Mouse (Mus musculus) heart, adult 18-20 months (tissue): Measurements from ENCODE around the gene 2900026A02Rik. TPM values are rescaled to one million over a fixed set of nuclear protein-coding genes. Genes with fewer than 3 reads are reported as not detected.

Experiments
- DNase-seq, 2 experiments: peaks; one replicate each; pipeline ENCODE4 v3.0.0; 2021 to 2022; ENCODE audit warnings: mixed read lengths in 1 of 2
- total RNA-seq, 2 experiments: library from RNA; stranded (reverse); gene quantifications; 2 replicates each; pipeline ENCODE4 v1.2.3; 2021

2900026A02Rik gene
- total RNA-seq, 2 experiments from 2014 or later, result 19.2 to 21.1 TPM

DNA sequence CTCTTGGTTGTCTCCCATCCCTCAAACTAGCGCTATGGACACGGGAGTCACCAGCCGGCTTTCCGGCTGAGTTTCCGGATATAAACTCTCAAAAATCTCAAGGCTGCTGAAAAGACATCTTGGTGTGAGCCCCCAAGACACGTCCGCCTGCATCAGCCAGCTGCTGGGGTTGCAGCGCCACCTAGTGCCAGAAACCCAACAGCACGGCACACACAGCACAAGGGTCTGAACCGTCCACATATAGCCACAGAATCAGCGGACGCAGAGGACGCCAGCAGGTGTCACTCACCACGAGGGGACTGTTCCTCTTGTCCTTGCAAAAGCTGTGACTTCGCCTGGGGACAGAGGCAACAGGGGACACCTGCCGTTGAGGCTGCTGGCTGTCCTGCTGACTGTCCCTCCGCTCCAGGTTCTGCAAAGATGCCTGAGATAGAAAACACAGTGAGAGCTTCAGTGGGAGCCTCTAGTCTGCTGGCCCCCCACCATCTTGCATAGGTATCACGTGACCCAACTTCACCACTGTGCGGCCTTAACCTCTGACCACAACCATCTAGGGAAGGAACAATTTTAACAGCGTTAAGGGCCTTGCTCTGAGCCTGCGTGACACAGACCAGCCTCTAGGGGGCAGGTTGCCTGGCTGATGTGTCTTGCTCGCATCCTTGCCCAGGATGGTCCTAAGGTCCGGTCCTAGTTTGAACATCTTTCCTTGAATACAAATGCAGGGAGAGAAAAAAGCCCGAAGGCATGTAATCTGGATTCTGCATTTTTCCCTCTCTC lies 45.9 kb downstream of the 2900026A02Rik start:
- peak in 1 of 2 experiments; percentile 59 for DNase-seq

DNA sequence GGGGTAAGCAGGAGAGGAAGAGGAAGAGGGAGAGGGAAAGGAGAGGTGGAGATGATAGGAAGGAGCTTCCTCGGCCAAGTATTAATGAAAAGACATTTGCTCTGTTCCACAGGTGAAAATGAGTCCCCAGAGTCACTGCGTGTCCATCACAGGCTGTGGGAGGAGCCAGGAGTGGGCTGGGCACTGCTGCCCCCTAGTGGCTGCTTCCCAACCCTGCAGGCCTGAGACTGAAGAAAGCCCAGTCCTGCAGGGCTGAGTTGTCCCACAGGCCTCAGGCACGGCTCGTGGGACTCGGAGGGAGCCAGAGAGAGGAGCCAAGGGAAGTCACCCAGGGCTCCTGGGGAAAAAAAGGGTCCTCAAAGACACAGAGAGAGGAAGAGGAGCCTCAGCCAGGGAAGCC lies 47.7 kb downstream of the 2900026A02Rik start:
- DNase-seq, result peak; percentile 64 to 76

- DNase-seq, result no peak
Measured at GRCm38 (mm10) chr5:113171968-113172578, 49.0 kb downstream of the 2900026A02Rik start.

- DNase-seq, result peak in 1 of 2 experiments; percentile 51
Measured at GRCm38 (mm10) chr5:113170064-113170754, 50.8 kb downstream of the 2900026A02Rik start.

DNA sequence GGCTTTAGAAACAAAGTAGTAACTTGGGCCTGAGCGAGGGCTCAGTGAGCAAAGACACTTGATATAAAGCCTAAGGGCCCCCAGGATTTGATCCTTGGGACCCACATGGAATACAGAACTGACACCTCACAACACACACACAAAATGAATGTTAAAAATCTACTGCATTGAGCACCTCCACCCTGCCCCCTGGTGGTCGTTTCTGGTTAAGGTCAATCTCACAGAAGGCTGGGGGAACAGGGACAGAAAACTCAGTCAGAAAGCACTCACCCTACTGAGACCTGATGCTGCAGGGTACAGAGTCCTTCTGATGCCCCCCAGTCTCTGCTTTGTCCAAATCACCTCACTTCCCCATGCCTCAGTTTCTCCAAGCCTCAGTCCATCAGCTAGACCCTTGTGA lies 53.3 kb downstream of the 2900026A02Rik start:
- peak in 1 of 2 experiments; percentile 72 for DNase-seq

- DNase-seq, result no peak
Measured at GRCm38 (mm10) chr5:113165481-113165880, 55.6 kb downstream of the 2900026A02Rik start.

GRCm38 (mm10) chr5:113164873-113165441 lies 56.1 kb downstream of the 2900026A02Rik start:
- DNase-seq, result peak; percentile 48 to 65

DNA sequence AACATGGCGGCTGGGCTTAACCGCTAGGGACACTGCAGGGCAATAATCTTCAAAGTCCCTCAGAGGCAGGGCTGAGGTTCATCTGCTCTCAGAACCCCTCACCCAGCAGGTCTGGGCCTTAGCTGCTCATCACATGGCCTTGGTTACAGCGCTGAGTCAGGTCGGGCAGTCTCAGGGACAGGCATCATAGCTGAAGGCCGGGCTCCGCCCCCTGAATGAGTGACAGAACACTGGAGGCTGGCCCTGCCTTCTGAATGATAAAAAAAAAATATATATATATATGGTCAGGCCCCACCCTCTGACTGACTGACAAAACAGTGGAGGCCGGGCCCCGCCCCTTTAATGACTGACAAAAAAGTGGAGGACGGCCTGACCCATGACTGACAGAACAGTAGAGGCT lies 56.6 kb downstream of the 2900026A02Rik start:
- DNase-seq, result no peak

DNA sequence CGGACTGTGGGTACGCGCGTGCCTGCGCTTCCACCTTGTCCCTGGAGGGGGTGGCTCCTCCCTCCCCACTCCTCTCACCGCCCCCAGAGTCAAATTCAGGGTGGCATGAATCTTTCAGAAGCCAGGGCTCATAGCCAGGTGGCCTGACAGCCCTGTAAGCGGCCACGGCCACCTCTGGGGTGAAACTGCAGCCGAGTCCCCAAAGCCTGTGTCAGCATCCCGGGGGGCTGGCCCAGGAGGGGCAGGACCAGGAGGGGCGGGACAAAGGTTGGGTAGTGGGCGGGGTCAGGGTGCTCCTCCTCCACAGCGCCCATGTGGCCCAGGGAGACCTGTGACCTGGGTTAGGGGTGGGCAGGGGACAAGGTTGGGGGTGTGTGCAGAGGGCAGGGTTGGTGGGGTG lies 57.9 kb downstream of the 2900026A02Rik start:
- DNase-seq, result no peak

- DNase-seq, result no peak
Measured at GRCm38 (mm10) chr5:113162699-113163098, 58.3 kb downstream of the 2900026A02Rik start.

DNA sequence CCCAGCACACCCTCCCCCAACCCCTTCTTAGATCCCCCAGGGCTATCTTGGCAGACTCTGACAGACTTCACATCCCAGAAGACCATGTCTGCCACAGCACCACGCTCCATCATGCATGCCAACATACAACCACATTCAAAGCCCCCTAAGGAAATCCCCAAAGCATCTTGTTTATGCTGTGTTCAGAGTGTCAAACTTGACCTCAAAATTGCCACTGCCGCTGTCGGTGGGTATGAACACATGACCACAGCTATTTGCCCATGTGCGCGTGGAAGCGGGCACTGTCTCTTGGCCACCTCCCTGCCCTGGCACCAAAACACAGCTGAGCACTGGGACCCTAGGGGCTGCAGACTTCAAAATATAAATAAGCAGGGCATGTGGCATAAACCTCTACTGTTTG lies 59.5 kb downstream of the 2900026A02Rik start:
- no peak for DNase-seq

DNA sequence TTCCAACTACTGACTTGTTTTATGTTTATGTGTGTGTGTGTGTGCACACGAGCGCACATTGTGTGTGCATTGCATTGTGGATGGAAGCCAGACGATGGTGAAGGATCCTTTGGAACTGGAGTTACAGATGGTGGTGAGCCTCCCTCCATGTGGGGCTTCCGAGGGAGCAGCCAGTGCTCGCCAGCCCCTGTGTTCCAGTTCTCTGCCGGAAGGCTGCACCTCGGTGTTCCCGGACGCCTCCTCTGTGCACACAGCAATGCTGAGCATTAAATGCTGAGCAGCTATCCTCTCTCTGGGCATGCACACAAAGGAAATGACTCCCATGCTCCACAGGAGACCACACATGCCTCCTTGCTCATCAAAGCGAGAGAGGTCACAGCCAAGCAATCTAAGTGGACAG lies 60.7 kb downstream of the 2900026A02Rik start:
- no peak for DNase-seq

- no peak for DNase-seq
Measured at GRCm38 (mm10) chr5:113158759-113159355, 62.2 kb downstream of the 2900026A02Rik start.

DNA sequence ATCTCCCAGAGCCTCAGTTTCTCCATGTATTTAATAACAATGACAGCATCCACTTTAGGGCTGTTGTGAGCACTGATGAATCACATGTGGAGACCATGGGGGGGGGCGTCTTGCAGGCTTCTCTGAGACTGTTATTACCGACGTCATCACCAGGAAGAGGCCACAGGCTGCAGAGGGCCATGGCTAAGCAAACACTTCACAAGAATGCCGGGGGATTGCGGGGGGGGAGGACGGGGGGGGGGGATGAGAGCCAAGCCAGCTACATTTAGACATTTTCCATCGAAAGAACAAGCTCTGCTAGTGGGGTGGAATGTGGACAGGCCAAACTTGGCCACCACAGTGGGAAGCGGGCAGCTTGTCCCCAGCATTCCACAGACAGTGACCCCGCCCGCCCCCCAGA lies 63.4 kb downstream of the 2900026A02Rik start:
- DNase-seq, result no peak

DNA sequence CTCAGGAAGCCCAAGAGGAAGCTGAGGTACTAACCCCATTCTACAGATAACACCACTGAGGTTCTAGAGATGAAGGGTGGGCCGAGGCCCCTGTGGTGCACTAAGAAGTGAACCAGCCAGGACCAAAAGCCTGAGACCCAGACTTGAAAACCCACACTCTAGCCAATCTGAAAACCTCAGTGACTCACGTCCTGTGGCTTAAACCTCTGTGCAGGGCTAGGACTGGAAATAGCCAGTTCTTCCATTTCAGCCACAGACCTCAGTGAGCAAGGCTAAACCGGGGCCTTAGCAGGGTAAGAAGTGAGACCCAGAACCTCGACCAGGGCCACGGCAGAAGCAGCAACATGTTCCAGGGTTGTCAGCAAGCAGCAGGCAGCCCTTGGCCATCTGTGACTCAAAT lies 64.0 kb downstream of the 2900026A02Rik start:
- DNase-seq, result no peak

DNA sequence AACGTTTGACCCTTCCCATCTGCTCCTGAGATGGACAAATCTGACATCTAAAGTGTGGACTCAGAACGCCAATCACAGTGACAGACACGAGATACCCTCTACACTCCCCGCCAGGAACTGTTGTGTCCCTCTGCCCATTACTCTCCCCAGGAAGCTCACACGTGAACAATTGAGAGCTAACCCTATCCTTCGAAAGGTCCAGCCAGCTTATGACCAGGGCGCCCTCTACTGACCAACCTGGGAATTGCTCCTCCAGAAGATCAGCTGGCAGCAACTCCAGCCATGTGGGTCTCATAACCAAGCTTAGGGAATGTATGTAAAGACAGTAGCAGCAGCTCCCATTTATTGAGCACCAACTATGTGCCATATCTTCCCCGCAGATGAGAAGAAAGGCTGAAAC lies 65.9 kb downstream of the 2900026A02Rik start:
- DNase-seq, result peak; percentile 80 to 93

DNA sequence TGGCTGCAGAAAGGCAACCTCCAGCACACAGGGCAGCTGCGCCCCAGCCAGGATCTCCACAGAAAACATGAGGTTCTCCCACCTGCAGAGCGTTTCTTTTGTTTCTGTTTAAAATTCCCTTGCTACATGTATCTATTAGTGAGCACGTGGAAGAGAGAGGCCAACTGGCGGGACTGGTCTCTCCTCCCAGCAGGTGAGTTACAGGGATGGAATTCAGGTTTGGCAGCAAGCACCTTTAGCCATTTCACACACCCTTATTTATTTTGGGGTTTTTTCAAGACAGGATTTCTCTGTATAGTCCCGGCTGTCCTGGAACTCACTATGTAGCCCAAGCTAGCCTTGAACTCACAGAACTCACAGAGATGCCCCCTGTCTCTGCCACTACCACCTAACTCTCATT lies 66.6 kb downstream of the 2900026A02Rik start:
- DNase-seq, result no peak

DNA sequence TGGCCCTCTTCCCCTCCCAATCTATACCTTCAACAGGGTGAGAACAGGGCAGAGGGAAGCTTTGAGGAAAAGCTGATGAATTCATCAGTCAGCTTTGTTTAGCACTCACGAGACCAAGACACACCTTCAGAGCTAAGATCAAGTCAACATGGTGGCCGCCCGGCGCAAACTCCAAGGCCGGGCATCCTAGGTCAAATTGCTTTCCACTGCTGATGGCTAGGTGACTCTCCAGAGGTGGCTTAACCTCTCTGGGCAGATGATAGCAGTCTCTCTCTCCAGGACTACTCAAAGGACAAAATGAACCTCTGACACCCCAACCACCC lies 67.6 kb downstream of the 2900026A02Rik start:
- DNase-seq, result no peak

- no peak for DNase-seq
Measured at GRCm38 (mm10) chr5:113152663-113153507, 68.2 kb downstream of the 2900026A02Rik start.

GRCm38 (mm10) chr5:113151554-113152103 lies 69.4 kb downstream of the 2900026A02Rik start:
- DNase-seq, result peak in 1 of 2 experiments; percentile 51

GRCm38 (mm10) chr5:113150871-113151553 lies 70.0 kb downstream of the 2900026A02Rik start:
- DNase-seq, result no peak
